Mouse (Mus musculus) embryo, embryonic 10.5 days (tissue): ENCODE results near the gene Ninj1.

Experiments used
- DNase-seq: peaks from one replicate; pipeline ENCODE4 v3.0.0-alpha.2; 2015; ENCODE audit warnings: low spot score

Gene Ninj1

DNA sequence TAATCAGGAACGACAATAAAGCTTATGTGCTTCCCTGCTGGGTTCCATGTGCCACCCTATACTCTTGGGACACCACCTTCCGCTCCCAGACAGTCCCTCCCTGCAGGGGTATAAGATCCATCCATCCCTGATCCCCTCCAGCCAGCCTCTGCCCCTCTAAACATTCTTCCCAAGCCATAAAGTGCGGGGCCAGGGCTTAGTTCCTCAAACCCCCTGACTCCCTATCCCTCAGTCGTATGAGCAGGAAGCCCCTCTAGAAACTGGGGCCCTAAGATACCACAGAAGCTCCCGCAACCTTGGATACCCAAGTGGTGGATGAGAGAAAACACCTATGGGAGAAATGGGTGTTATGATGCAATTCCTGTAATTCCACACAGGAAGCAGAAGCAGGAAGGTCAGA, 8.9 kb downstream of the Ninj1 start:
- no peak for DNase-seq

DNA sequence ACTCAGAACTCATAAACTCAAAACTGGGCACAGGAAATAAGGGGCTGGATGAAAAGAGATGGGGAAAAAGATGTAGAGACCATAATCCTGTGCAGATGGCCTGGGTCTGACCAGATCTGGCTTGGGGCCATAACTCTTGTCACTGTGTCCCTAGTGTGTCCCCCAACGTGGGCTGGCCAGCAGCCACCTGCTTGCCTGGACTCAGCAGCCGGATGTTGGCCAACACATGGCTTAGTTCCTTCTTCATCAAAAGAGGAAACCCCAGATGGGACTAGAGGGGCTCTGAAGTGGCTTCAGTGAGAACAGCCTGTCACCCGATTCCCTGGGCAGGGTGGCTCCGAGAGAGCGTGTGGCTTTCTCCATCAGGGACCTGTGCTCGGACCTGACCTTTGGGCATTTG, 9.5 kb downstream of the Ninj1 start:
- DNase-seq: no peak

DNA sequence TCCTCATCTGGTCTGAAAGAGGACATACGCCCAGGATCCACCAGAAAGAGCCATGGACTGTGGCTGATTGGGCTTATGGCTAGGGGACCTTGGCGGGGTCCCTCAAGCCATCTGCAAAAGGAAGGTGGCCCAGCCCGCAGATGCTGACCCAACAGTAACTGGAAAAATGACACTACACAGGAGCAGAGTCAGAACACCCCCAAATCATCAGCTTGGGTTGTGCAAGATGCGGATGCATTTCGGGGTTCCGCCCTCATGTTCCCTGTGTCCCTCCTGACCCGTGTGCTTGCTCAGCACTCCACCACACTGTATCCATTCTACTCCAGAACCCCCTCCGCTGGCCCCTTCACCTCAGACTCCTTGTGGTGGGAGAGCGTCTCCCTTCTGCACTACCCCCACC, 11.4 kb downstream of the Ninj1 start:
- no peak for DNase-seq

DNA sequence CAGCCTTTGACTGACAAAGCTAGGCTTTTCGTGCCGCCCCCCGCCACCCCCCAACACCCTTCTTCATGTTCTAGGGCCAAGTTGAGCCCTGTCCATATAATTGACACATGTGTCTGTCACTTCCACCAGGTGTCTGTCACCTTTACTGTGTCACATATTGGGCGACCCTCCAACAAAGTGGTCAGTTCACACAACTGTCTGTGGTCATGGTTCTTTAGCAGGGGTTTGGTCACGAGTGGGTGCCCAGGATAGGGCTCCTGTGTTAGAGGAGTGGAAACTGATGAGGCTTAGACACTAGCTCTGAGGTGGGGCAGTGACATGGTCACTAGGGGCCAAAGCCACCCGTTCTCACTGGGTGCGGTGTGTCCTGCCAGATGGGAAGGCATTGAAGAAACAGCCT, 12.6 kb downstream of the Ninj1 start:
- DNase-seq: no peak

DNA sequence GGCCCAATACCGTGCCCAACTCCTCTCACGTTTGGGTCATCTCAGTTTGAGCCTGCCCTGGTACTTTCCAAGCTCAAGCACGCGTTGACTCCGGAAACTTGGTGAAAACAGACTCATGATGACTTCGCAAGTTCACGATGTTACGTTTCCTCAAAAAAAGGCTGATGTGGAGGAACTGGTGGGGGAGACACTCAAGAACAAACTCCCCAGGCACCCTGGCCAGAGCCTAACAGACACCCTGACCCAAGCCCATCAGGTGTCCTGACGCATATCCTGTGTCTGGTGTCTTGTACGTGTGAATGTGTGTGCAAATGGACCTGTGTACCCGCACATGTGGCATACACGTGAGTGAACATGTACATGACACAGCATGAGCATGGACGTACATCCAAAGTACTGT, 13.4 kb downstream of the Ninj1 start:
- no peak for DNase-seq

DNA sequence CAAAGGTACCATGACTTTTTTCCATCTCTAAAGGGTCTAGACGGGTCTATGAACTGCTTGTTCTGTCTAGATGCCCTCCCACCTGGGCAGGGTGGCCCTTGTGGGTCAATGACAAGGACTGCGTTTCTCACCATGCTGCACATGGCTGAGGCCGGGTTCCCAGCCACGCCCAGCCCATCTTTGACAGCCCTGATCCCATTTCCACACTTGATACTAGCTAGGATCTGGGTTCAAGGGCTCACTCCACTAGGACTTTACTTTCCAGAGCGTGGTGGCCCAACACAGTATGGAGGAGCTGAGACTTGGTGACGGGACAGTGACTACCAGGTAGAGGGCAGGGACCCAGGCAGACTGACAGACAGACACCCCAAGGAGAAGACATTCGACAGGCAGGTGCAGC, 15.3 kb downstream of the Ninj1 start:
- no peak for DNase-seq

DNA sequence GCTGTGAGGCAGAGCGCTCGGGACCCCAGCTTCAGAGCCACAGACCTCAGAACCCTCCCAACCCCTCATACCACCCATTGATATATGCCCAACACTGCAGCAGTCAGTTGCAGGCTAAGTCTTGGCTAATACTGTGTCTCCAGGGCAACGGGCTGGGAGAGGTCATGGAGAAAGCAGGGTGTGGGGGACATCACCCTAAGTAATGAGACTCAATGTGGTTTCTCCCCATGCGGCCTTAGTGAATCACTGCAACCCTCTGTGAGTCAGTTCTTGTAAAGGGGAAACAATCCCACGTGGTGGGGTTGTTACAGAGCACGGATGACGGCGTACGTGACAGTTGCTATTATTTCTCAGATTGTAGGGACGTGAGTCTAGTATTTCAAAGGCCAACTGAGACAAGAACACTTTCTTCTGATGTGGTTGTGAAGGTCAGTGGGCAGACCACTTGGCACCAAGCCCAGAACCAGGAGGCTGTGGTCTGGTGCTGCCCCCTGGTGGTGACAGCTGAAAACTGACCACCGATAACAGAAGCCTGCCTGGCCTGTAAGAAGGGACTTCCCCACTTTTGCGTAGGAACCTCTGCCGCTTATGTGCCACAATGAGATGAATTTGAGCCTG, 18.2 kb downstream of the Ninj1 start:
- peak; percentile 81 for DNase-seq

DNA sequence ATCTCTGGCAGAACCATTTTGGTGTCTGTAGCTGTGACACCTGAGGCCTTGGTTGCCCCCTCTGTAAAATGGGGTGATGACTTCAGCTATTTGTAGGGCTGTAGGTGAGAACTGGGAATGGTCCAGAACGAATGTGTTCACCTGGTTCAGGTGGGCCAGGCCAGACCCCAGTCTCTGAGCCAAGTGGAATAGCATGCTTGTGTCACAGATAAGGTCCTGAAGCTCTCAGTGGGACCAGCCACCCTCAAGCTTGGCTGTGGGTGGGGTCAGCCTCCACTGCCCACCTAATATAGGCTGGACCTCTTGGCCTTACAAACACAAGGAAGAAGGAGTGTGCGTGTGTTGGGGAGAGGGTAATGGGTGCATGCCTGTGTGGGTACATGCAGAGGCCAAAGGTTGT, 19.1 kb downstream of the Ninj1 start:
- no peak for DNase-seq

DNA sequence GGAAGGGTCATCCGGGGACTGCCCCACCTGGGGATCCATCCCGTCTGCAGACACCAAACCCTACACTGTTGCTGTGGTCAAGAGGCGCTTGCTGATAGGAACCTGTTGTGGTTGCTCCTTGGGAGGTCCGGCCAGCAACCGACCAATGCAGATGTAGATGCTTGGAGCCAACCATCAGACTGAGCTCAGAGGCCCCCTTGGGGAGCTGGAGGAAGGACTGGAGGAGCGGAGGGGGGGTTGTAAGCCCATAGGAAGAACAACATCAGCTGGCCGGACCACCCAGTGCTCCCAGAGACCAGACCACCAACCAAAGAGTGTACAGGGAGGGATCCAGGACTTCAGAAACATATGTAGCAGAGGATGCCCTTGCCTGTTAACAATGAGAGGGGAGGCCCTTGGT, 22.0 kb downstream of the Ninj1 start:
- no peak for DNase-seq

DNA sequence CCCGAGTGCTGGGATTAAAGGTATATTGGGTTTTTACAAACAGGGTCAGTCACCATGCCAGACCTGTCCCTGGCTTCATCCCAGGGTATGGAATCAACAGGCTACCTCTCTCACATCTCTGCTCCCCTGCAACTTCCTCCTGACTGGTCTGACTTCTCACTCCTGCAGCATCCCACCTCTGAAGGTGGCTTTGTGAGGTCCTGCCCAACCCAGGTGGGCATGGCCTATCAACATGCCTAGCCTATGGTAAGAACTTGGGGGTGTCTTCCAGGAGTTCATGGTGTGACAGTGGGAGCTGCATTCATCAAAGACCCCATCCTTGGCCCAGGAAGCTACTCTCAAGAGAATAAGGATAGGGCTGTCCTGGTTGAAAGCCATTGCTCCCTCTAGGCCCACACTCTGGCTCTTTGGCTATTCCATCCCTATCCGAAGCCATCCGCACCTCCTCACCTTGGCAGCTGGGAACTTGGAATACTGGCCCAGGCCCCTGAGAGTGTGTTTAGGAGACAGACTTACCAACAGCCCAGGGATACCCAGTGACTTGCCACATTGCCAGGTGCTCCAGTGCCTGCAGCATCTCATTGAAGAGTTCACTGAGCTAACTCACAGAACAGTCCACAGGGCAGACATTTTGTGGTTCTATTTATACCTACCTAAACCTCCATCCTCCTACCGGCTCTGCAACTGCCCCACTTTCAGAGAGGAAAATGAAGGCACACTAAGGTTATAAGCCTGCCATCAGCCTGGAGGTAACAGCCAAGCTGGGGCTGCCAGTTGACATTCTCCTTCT, 25.6 kb downstream of the Ninj1 start:
- no peak for DNase-seq

DNA sequence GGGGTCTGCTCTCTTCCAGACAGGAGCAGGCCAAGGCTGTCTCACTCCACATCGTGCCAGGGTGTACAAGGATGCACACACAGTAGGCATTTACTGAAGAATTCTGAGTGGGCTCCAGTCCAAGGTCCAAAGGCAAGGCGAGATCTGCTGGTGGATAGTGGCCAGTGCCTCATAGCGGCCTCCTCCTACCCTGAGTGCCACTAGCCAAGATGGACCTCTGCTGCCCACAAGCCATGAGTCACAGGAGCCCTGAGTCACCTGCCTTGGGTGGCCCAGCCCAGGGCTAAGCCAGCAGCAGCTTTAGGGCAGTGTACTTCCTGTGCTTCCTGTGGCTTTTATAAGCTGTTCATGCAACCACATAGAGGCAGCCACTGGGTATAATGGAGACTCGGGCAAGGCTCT, 26.2 kb downstream of the Ninj1 start:
- DNase-seq: no peak

DNA sequence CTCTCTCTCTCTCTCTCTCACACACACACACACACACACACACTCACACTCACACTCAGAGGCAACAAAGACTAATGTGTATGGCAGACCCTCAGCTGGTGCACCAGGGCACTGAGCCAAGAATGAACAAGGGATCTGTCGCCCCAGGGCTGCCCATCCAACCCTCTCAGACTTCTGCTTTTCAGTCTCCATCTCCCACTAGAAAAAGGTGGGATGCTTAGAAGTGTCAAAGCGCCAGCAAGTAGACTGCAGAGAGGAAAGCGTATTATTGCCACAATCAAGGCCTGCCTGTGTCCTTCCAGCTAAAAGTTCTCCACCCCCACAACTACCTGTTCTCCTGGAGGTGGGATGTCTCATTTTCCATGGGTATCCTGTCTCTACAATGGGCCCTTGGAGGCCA, 27.2 kb downstream of the Ninj1 start:
- DNase-seq: no peak

DNA sequence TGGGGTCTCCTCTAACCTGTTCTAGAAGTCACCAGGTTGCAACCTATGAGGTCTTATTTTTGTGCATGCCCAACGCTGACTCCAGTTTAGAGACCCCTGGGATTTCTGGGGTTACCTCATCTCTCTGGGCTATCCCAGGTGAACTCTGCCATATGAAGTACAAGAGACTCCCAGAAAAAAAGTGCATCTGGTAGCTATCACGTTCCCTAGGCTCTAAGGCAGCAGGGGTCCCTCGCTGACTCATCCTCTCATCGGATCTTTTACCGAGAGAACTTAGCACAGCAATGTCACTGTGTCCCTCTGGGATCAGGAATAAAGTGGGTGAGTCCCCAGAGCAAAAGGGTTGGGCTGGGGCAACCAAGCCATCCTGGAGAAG, 27.8 kb downstream of the Ninj1 start:
- no peak for DNase-seq

DNA sequence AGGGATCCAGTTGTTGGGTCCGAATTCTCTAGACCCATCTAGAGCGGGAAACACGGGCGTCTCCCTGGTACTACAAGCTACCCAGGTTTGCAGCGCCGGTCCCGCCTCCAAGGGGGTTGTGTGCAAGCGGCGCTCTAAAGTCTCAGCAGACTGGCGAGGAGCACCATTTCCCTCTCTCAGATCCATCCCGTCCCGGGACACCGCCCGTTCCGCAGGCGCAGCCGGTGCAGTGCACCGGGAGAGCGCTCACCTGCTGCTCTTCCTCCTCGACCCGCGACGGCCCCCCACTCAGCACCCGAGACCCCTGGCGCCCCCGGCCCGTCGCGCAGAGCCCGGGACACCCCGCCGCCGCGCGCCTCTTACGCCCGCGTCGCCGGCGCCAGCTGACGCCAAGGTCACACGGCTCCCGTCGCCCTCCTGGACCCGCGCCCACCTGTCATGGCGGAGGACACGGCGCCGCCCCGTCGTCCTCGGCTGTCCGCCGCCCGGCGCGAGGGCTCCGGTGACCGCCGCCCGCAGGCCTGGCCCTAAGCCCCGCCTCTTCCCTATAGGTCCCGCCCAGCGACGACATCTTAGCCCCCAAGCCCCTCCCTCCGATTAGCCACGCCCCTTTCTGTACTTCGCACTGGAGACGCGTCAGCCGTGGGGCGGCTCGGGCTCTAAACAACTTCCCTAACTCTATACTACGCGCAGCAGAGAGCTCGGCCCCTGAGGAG, 28.4 kb downstream of the Ninj1 start, which contains the start of gene Card19:
Card19 (minus strand) TSS at position 534 of the 716 bp plus-strand sequence.
- peak; percentile 98 for DNase-seq

DNA sequence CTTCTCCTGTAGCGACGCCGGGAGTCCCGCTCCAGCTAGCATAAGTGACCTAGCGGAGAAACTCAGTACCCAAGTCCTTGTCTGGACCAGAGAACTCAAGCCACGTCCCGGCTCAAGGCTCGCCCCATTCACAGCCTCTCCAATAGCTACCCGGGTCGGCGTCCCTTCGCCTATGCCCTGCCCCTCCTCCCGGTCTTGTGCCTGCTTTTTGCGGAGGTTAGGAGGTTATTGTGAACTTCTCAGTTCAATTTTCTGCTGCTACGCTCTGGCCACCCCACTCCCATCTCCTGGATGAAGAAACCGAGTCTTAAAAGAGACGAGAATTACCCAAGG, 28.9 kb downstream of the Ninj1 start:
- DNase-seq: no peak

DNA sequence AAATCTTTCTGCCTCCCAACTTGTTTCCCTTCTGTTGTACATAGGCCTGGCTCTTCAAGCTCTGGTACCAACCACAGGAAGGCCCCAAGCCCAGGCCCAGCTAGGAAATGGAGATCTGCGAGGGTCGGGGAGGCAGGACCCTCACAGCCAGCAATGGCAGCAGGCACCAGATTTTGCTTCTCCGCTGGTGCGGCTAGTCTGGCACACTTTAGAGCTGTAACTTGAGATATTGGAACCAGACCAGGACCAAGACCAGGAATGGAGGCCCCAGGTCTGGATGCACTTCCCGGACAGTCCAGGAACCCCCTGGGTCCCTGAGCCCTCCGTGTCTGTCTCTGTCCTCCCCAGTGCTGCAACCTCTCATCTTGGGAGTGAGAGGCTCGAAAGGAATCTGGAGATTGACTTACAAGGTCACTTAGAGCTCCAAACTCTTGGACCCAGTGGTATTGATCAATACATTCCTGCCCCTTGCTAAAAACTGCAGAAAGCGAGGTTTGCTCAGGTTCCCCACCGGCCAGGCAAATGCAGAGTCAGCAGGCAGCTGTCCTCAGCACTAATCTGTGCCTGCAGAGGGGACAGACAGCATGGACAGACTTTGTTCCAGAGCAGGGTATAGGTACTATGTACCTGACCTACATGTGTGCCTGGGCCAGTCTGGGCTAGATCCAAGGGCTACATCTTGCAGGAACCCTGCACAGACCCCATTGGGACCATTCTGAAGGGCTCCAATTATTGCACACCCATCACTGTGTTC, 29.7 kb downstream of the Ninj1 start:
- DNase-seq: peak; percentile 18

DNA sequence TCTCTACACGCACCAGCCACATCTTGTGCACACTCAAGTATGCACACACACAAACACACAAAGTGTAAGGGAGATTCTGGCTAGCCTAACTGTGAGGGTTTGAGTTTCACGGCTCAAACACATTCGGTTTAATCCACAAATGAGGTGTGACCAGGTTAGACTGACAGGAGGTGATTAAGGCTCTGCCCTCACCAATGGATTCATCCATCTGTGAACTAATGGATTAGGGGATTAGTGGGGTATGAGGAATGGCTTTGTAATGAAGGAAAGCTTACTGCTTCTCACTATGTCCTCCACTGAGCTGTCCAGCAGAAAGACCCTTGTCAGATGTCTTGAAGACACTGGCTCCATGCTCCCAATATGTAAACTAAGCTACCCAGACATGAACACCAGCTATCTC, 31.4 kb downstream of the Ninj1 start:
- DNase-seq: peak; percentile 41

DNA sequence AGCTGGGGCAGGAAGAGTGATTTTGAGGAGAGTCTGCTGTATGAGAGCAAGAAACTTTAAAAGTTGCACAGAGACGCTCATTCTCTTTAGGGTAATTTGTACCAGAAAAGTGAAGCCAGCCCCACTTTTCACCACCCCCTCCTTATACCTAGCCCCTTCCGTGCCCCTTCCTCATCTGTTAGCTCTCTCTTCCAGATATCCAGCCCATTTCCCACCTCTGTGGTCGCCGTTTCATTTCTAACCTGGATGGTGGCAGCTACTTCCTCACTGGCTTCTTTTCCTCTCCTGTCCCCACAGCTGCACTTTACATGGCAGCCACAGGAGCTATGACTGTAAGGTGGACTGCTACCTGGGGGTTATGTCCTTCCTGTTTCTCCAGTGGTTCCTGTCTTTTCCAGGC, 32.1 kb downstream of the Ninj1 start:
- no peak for DNase-seq

DNA sequence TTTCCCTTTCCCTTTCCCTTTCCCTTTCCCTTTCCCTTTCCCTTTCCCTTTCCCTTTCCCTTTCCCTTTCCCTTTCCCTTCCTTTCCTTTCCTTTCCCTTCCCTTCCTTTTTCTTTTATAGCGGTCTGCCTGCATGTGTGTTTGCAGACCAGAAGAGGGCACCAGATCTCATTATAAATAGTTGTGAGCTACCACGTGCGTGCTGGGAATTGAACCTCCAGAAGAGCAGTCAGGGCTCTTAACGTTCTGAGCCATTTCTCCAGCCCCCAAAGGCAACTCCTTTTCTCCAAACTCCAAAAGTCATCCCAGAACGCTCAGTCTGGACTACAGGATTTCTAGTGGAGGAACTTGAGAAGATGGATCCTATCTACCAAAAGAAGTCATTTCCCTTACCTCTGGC, 33.6 kb downstream of the Ninj1 start:
- no peak for DNase-seq

DNA sequence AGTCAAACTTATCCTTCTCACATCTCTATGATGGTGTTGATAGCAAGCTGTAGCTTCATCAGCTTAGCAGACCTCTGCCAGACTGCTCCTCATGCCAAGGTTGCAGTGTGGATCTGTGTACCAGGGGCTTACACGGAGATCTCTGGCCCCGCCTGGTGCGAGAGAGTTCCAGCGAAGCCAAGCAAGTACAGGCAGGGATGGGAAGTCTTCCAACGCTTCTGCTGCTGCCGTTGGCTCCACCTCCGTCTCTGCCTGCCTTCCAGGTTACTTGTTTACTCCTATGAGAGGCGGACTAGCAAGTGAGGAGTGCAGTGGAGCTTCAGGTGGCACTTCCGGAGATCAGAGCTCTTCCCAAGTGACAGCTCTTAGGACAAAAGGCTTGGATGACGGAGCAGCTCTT, 37.0 kb downstream of the Ninj1 start:
- no peak for DNase-seq

DNA sequence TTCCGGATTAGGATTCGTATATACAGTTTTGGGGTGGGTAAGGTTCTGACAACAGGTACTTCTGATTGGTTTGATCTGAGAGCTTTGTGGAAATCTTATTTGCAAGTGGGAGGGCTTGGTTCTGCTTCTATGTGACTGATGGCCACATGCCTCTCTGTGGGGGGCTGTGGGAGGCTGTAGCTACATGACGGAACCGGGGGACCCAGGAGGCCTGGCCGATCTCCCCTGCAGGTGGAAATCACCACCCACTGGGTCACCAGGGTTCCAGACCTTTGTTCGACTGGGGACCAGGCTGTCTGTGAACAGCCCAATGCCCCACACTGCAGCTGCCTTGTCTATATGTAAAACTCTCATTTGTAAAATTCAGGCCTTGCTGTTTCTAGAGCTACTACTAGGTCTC, 37.4 kb downstream of the Ninj1 start:
- DNase-seq: no peak

DNA sequence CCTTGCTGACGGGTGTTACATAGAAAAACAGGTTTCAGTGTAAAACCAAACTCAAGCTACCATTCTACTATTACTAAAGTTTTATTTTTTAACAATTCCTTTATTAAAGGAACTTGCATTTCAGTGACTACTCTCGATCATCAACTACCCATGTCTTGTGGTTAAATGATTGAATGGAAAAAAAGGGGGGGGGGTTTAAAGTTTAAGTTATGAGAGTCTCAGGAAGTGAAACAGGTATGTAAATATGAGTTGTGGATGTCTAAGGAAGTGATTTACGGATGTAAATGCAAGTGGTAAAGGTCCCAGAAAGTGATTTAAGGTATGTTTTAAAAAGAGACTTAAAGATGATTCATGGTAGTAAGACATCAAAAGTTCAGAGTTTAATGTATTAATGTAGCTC, 37.9 kb downstream of the Ninj1 start:
- DNase-seq: no peak

DNA sequence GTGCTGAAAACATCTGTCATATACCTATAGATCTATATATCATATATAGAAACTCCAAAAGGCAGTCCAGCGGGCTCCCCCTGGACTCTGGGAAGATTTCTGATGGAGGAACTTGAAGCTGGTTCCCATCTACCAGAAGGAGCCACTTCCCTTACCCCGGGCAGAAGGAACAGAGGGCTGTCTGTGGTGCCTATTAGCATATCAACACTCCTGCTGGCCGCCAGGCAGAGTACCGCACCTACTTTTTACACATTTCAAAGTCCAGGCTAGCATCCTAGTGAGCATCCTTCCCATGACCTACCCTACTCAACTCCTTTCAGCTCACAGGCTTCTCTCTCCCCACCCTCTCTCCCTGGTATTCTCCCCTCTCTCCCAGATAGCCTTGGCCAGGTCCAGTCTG, 38.3 kb downstream of the Ninj1 start:
- no peak for DNase-seq
